Mouse (Mus musculus): ENCODE data around the gene Pet2.

Pet2 gene

GRCm38 (mm10) chrX:89409589-89409988 is at the start of gene Pet2:
Gene Pet2 (minus strand): TSS chrX:89409689.
- DNase-seq (ENCODE audit: low spot score), result no peak

All from ovary, postnatal 10 days (tissue).